Mouse (Mus musculus) layer of hippocampus, adult 9-10 months (tissue): Measurements from ENCODE around the gene Zbtb49.

ENCODE experiments used
- DNase-seq: peaks from one replicate; pipeline ENCODE4 v3.0.0; 2022; ENCODE audit warnings: low spot score

Gene Zbtb49

GRCm38 (mm10) chr5:38195941-38196340 is 24.3 kb downstream of the Zbtb49 start:
- DNase-seq: no peak

- DNase-seq: no peak
These were observed 25.3 kb downstream of the Zbtb49 start for GRCm38 (mm10) chr5:38194946-38195345.

GRCm38 (mm10) chr5:38190907-38191306 is 29.4 kb downstream of the Zbtb49 start:
- no peak for DNase-seq

- DNase-seq: no peak
These were observed 33.3 kb downstream of the Zbtb49 start for GRCm38 (mm10) chr5:38187006-38187405.

GRCm38 (mm10) chr5:38184688-38185285 is 35.5 kb downstream of the Zbtb49 start:
- no peak for DNase-seq

GRCm38 (mm10) chr5:38174256-38174912 is 45.9 kb downstream of the Zbtb49 start:
- no peak for DNase-seq

- DNase-seq: no peak
These were observed 46.5 kb downstream of the Zbtb49 start for GRCm38 (mm10) chr5:38173766-38174165.

- no peak for DNase-seq
These were observed 51.8 kb downstream of the Zbtb49 start for GRCm38 (mm10) chr5:38168497-38168896.

- DNase-seq: no peak
These were observed 60.4 kb downstream of the Zbtb49 start, which contains the start of gene Nsg1 for GRCm38 (mm10) chr5:38159634-38160413. Nsg1 (minus strand) TSS chr5:38159907.

- DNase-seq: no peak
These were observed 61.2 kb downstream of the Zbtb49 start for GRCm38 (mm10) chr5:38158947-38159633.

- no peak for DNase-seq
These were observed 61.7 kb downstream of the Zbtb49 start for GRCm38 (mm10) chr5:38158501-38158946.

- no peak for DNase-seq
These were observed 62.7 kb downstream of the Zbtb49 start for GRCm38 (mm10) chr5:38157481-38158020.

- no peak for DNase-seq
These were observed 66.6 kb downstream of the Zbtb49 start for GRCm38 (mm10) chr5:38153636-38154035.

- DNase-seq: no peak
These were observed 67.8 kb downstream of the Zbtb49 start for GRCm38 (mm10) chr5:38152201-38153108.

- DNase-seq: no peak
These were observed 69.0 kb downstream of the Zbtb49 start for GRCm38 (mm10) chr5:38151264-38151663.

- no peak for DNase-seq
These were observed 73.7 kb downstream of the Zbtb49 start for GRCm38 (mm10) chr5:38146524-38146923.

- DNase-seq: no peak
These were observed 79.4 kb downstream of the Zbtb49 start for GRCm38 (mm10) chr5:38140893-38141292.
